Mouse (Mus musculus): ENCODE measurements around the gene Atp6v0b. TPM values are rescaled to one million over a fixed set of nuclear protein-coding genes. Genes with fewer than 3 reads are reported as not detected.
A peak's percentile ranks its signal among the peaks of the same experiment; 100 is the strongest.

Atp6v0b gene
- polyA plus RNA-seq, 1 experiment from 2014 or later, result 346 TPM

GRCm38 (mm10) chr4:117926545-117927482 lies 39.7 kb upstream of the Atp6v0b start:
- Histone ChIP-seq H3K4me1 (ENCODE audit: insufficient read depth, low read depth, low read length) (peaks cover 10% of the 10 kb centered on the region; the same call in 1 of the 2 replicates), H3K27me3 (replicated peaks; ENCODE audit: insufficient read depth, low read length) (peaks cover 29% of the 10 kb centered on the region)
- peak; percentile 58 for DNase-seq (ENCODE audit: low spot score)

GRCm38 (mm10) chr4:117924916-117925315 lies 37.8 kb upstream of the Atp6v0b start:
- no peak overlapping the region for H3K4me2 ChIP-seq (replicated peaks; ENCODE audit: low read depth, low read length)
- WGBS, result 33% methylated on average over 5 of the region's 6 CpGs
- peaks cover 29% of the 10 kb centered on the region for H3K27me3 ChIP-seq (replicated peaks; ENCODE audit: insufficient read depth, low read length)
- H3K4me3 ChIP-seq (ENCODE audit: low read depth, low read length), result no peak overlapping the region
- no peaks in the 10 kb centered on the region for H3K9me3 ChIP-seq (ENCODE audit: low read length)
- peak; percentile 74 for DNase-seq (ENCODE audit: low spot score)
- H3K9ac ChIP-seq (replicated peaks; ENCODE audit: low read depth), result no peak overlapping the region
- peak; percentile 15 for ATAC-seq
- no peak for TF ChIP-seq CTCF (IDR thresholded peaks at IDR 0.05)
- no peak for TF ChIP-seq EP300 (IDR thresholded peaks at IDR 0.05)
- no peak overlapping the region for H3K27ac ChIP-seq (ENCODE audit: low read length)
- no peaks in the 10 kb centered on the region for H3K36me3 ChIP-seq (ENCODE audit: insufficient read depth, low read length)
- H3K4me1 ChIP-seq (ENCODE audit: insufficient read depth, low read depth, low read length), result peaks cover 10% of the 10 kb centered on the region; the same call in 1 of the 2 replicates

More at GRCm38 (mm10) chr4:117926545-117927482, 39.7 kb upstream of the Atp6v0b start:
- Histone ChIP-seq H3K4me3 (ENCODE audit: low read depth, low read length) (peak overlapping the region; percentile 43), H3K9me3 (ENCODE audit: low read length) (no peaks in the 10 kb centered on the region), H3K9ac (replicated peaks; ENCODE audit: low read depth) (no peak overlapping the region), H3K4me2 (replicated peaks; ENCODE audit: low read depth, low read length) (peak overlapping the region; percentile 85), H3K36me3 (ENCODE audit: insufficient read depth, low read length) (no peaks in the 10 kb centered on the region), H3K27ac (ENCODE audit: low read length) (no peak overlapping the region)
- 5% methylated on average over 63 of the region's 71 CpGs for WGBS
- ATAC-seq, result peak; percentile 49
- TF ChIP-seq CTCF (IDR thresholded peaks at IDR 0.05) (no peak), EP300 (IDR thresholded peaks at IDR 0.05) (no peak)

GRCm38 (mm10) chr4:117923450-117923849 lies 36.3 kb upstream of the Atp6v0b start:
- Histone ChIP-seq H3K4me3 (ENCODE audit: low read depth, low read length) (no peak overlapping the region), H3K27me3 (replicated peaks; ENCODE audit: insufficient read depth, low read length) (peaks cover 29% of the 10 kb centered on the region), H3K4me2 (replicated peaks; ENCODE audit: low read depth, low read length) (no peak overlapping the region), H3K36me3 (ENCODE audit: insufficient read depth, low read length) (no peaks in the 10 kb centered on the region), H3K9ac (replicated peaks; ENCODE audit: low read depth) (no peak overlapping the region), H3K4me1 (ENCODE audit: insufficient read depth, low read depth, low read length) (peaks cover 6% of the 10 kb centered on the region; the same call in 1 of the 2 replicates), H3K9me3 (ENCODE audit: low read length) (no peaks in the 10 kb centered on the region), H3K27ac (ENCODE audit: low read length) (no peak overlapping the region)
- DNase-seq (ENCODE audit: low spot score) (no peak), ATAC-seq (no peak)
- WGBS, result 21% methylated on average over 2 of the region's 2 CpGs
- TF ChIP-seq EP300 (IDR thresholded peaks at IDR 0.05) (no peak), CTCF (IDR thresholded peaks at IDR 0.05) (no peak)

GRCm38 (mm10) chr4:117921358-117921757 lies 34.2 kb upstream of the Atp6v0b start:
- no peak overlapping the region for H3K9ac ChIP-seq (replicated peaks; ENCODE audit: low read depth)
- no peak overlapping the region for H3K4me2 ChIP-seq (replicated peaks; ENCODE audit: low read depth, low read length)
- no peak for ATAC-seq
- H3K4me3 ChIP-seq (ENCODE audit: low read depth, low read length), result no peak overlapping the region
- no peaks in the 10 kb centered on the region for H3K4me1 ChIP-seq (ENCODE audit: insufficient read depth, low read depth, low read length)
- H3K27ac ChIP-seq (ENCODE audit: low read length), result no peak overlapping the region
- no peak for TF ChIP-seq EP300 (IDR thresholded peaks at IDR 0.05)
- H3K36me3 ChIP-seq (ENCODE audit: insufficient read depth, low read length), result no peaks in the 10 kb centered on the region
- H3K9me3 ChIP-seq (ENCODE audit: low read length), result no peaks in the 10 kb centered on the region
- 83% methylated on average over 2 of the region's 2 CpGs for WGBS
- peaks cover 12% of the 10 kb centered on the region; the same call in 1 of the 2 replicates for H3K27me3 ChIP-seq (replicated peaks; ENCODE audit: insufficient read depth, low read length)
- no peak for DNase-seq (ENCODE audit: low spot score)

GRCm38 (mm10) chr4:117918762-117919161 lies 31.6 kb upstream of the Atp6v0b start:
- H3K27ac ChIP-seq (ENCODE audit: low read length), result no peak overlapping the region
- no peak for ATAC-seq
- 77% methylated on average over 5 of the region's 5 CpGs for WGBS

GRCm38 (mm10) chr4:117918261-117918660 lies 31.1 kb upstream of the Atp6v0b start:
- H3K9ac ChIP-seq (replicated peaks; ENCODE audit: low read depth), result no peak overlapping the region
- no peaks in the 10 kb centered on the region for H3K9me3 ChIP-seq (ENCODE audit: low read length)
- peaks cover 16% of the 10 kb centered on the region; the same call in 1 of the 2 replicates for H3K4me1 ChIP-seq (ENCODE audit: insufficient read depth, low read depth, low read length)
- ATAC-seq (no peak), DNase-seq (ENCODE audit: low spot score) (no peak)
- WGBS, result 46% methylated on average over 3 of the region's 3 CpGs
- H3K36me3 ChIP-seq (ENCODE audit: insufficient read depth, low read length), result no peaks in the 10 kb centered on the region
- no peaks in the 10 kb centered on the region for H3K27me3 ChIP-seq (replicated peaks; ENCODE audit: insufficient read depth, low read length)
- no peak for TF ChIP-seq EP300 (IDR thresholded peaks at IDR 0.05)
- no peak overlapping the region for H3K4me3 ChIP-seq (ENCODE audit: low read depth, low read length)
- no peak overlapping the region for H3K4me2 ChIP-seq (replicated peaks; ENCODE audit: low read depth, low read length)
- H3K27ac ChIP-seq (ENCODE audit: low read length), result no peak overlapping the region

More at GRCm38 (mm10) chr4:117918762-117919161, 31.6 kb upstream of the Atp6v0b start:
- no peak for TF ChIP-seq EP300 (IDR thresholded peaks at IDR 0.05)
- TF ChIP-seq CTCF (IDR thresholded peaks at IDR 0.05), result no peak
- Histone ChIP-seq H3K9ac (replicated peaks; ENCODE audit: low read depth) (no peak overlapping the region), H3K4me1 (ENCODE audit: insufficient read depth, low read depth, low read length) (peaks cover 11% of the 10 kb centered on the region; the same call in 1 of the 2 replicates), H3K27me3 (replicated peaks; ENCODE audit: insufficient read depth, low read length) (no peaks in the 10 kb centered on the region), H3K9me3 (ENCODE audit: low read length) (no peaks in the 10 kb centered on the region), H3K36me3 (ENCODE audit: insufficient read depth, low read length) (no peaks in the 10 kb centered on the region), H3K4me2 (replicated peaks; ENCODE audit: low read depth, low read length) (no peak overlapping the region), H3K4me3 (ENCODE audit: low read depth, low read length) (no peak overlapping the region)
- DNase-seq (ENCODE audit: low spot score), result no peak
